Mouse (Mus musculus) liver, embryonic 15.5 days (tissue): ENCODE measurements around the gene Hdhd3. TPM values are rescaled to one million over a fixed set of nuclear protein-coding genes. Genes with fewer than 3 reads are reported as not detected.

Source experiments
- ATAC-seq: fragments of 200-750 bp; cut with Nextera tagmentation; 2 replicates; pipeline ENCODE4 v1.8.0; 2017; ENCODE audit warnings: moderate number of reproducible peaks, mild to moderate bottlenecking, moderate library complexity; ENCODE audit not compliant: insufficient read depth
- H3K27ac ChIP-seq: fragments of 300-500 bp; sonication (generic); replicated peaks from 2 replicates; pipeline ENCODE4 v1.5.1; 2015; ENCODE audit warnings: mild to moderate bottlenecking, inconsistent platforms
- H3K27me3 ChIP-seq: fragments of 300-500 bp; sonication (generic); 2 replicates; pipeline ENCODE4 v1.6.1; 2015; ENCODE audit warnings: mild to moderate bottlenecking, inconsistent platforms
- H3K36me3 ChIP-seq: fragments of 300-500 bp; sonication (generic); replicated peaks from 2 replicates; pipeline ENCODE4 v1.6.1; 2015; ENCODE audit warnings: moderate library complexity, mild to moderate bottlenecking, inconsistent platforms
- H3K4me1 ChIP-seq: fragments of 300-500 bp; sonication (generic); replicated peaks from 2 replicates; pipeline ENCODE4 v1.6.1; 2015; ENCODE audit warnings: inconsistent platforms
- H3K4me2 ChIP-seq: fragments of 300-500 bp; sonication (generic); 2 replicates; pipeline ENCODE4 v1.6.1; 2015; ENCODE audit warnings: moderate library complexity, mild to moderate bottlenecking, inconsistent platforms
- H3K4me3 ChIP-seq: fragments of 300-500 bp; sonication (generic); replicated peaks from 2 replicates; pipeline ENCODE4 v1.5.1; 2015; ENCODE audit warnings: mild to moderate bottlenecking, inconsistent platforms
- H3K9ac ChIP-seq: fragments of 300-500 bp; sonication (generic); 2 replicates; pipeline ENCODE4 v1.6.1; 2015; ENCODE audit warnings: moderate library complexity, mild to moderate bottlenecking, inconsistent platforms
- H3K9me3 ChIP-seq: fragments of 300-500 bp; sonication (generic); replicated peaks from 2 replicates; pipeline ENCODE4 v1.6.1; 2016; ENCODE audit warnings: inconsistent platforms
- WGBS: fragments of 180-500 bp; shearing (Covaris S2); methylation state at CpG from one replicate; pipeline ENCODE4 v1.1.7; 2015; ENCODE audit warnings: mixed read lengths; ENCODE audit not compliant: insufficient replicate concordance; 5-methylcytosine and 5-hydroxymethylcytosine counted together
- polyA plus RNA-seq: library from polyadenylated mRNA; unstranded; fragments of >200 nt; fragmentation: Nextera tagmentation; extraction: Ambion mirVana; gene quantifications from 2 replicates; pipeline ENCODE4 v1.2.1, GENCODE M21; 2015

The Hdhd3 gene
- polyA plus RNA-seq, 1 experiment from 2014 or later, result 7.8 TPM

DNA sequence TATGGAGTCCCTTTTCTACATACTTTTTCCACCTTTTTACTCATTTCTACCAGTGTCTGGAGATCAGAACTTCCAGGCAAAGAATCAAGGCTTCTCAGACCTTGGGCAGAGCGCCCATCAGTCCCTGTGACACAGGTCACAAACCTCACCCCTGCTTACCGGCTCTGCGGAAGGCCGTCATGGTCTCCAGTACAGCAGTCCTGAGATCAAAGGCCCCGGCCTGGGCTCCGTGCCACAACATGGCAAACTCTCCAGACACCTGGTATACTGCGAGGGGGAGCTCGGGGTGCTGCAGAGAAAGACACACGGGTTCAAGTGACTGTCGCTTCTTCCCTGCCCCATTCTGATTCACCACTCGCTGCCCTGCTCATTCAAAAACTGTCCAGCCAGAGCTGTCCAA, 6.7 kb upstream of the Hdhd3 start:
- Histone ChIP-seq H3K4me3 (no peak overlapping the region), H3K9me3 (no peaks in the 10 kb centered on the region), H3K27ac (peak overlapping the region; percentile 65), H3K4me2 (no peak overlapping the region; the same call in 1 of the 2 replicates), H3K9ac (no peak overlapping the region), H3K4me1 (peaks cover 90% of the 10 kb centered on the region), H3K27me3 (no peaks in the 10 kb centered on the region), H3K36me3 (peaks cover 79% of the 10 kb centered on the region)
- 91% methylated on average over 11 of the region's 11 CpGs for WGBS
- no peak for ATAC-seq

DNA sequence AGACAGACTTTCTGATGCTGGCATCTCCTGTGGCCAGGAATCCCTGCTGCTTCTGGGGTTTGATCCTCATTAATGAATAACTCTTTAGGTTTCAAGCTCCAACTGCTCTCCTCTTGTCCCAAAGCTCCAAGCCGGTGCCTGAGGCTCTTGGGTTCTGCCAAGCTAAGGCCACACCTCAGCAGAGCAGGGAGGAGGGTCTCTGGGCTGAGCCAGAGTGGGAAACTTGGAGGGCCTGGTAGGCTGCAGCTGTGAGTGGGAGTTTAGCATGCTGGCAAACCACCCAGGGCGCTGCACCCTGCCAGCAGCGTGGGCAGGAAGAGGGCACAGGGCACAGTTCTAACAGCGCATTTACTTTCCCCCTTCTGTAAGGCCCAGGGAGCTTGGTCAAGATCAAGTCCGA, 5.6 kb upstream of the Hdhd3 start:
- Histone ChIP-seq H3K4me3 (no peak overlapping the region), H3K4me1 (peaks cover 84% of the 10 kb centered on the region), H3K9me3 (no peaks in the 10 kb centered on the region), H3K27me3 (no peaks in the 10 kb centered on the region), H3K27ac (peak overlapping the region; percentile 65; the same call in 1 of the 2 replicates), H3K9ac (0 out of 2 replicates have a peak overlapping the region, but pooled peaks have one; percentile 8), H3K36me3 (peaks cover 70% of the 10 kb centered on the region), H3K4me2 (no peak overlapping the region)
- WGBS, result 94% methylated on average over 5 of the region's 5 CpGs
- ATAC-seq, result no peak

GRCm38 (mm10) chr4:62506798-62507197, 3.5 kb upstream of the Hdhd3 start:
- WGBS, result 64% methylated on average over 2 of the region's 2 CpGs
- no peaks in the 10 kb centered on the region for H3K9me3 ChIP-seq
- ATAC-seq, result peak; percentile 20; the same call in 1 of the 2 replicates
- H3K4me3 ChIP-seq, result no peak overlapping the region
- H3K4me1 ChIP-seq, result peaks cover 82% of the 10 kb centered on the region
- peak overlapping the region; percentile 68 for H3K27ac ChIP-seq
- H3K4me2 ChIP-seq, result no peak overlapping the region
- no peaks in the 10 kb centered on the region for H3K27me3 ChIP-seq
- H3K36me3 ChIP-seq, result peaks cover 49% of the 10 kb centered on the region
- no peak overlapping the region for H3K9ac ChIP-seq

- no peaks in the 10 kb centered on the region for H3K27me3 ChIP-seq
- no peak overlapping the region for H3K9ac ChIP-seq
- 0 out of 2 replicates have a peak, but pooled peaks have one; percentile 8 for ATAC-seq
- no peak overlapping the region for H3K4me3 ChIP-seq
- H3K4me1 ChIP-seq, result peaks cover 81% of the 10 kb centered on the region
- 71% methylated on average over 3 of the region's 3 CpGs for WGBS
- peaks cover 41% of the 10 kb centered on the region for H3K36me3 ChIP-seq
- H3K4me2 ChIP-seq, result no peak overlapping the region
- peak overlapping the region; percentile 68 for H3K27ac ChIP-seq
- H3K9me3 ChIP-seq, result no peaks in the 10 kb centered on the region
Measured at GRCm38 (mm10) chr4:62505991-62506390, 2.7 kb upstream of the Hdhd3 start.

DNA sequence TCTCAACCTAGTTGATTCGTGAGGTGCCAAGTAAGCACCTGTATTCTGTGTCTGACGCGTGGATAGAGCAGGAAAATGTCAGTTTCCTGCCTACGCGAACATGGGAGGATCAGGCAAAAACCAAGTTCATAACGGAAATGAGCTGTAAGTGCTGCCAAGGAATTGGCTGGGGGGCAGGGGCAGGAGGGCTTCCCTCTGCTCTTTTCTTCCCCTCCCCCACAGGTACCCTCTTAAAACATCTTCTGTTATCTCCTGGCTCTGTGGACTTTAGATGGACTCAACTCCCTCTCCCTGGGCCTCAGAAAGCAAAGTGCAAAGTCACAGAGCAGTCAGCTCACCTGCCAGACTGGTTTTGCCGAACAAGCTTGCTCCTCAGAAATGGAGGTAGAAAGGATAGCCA, 298 bp downstream of the Hdhd3 start:
- H3K4me3 ChIP-seq, result no peak overlapping the region
- ATAC-seq, result no peak
- H3K27ac ChIP-seq, result peak overlapping the region; percentile 60
- no peaks in the 10 kb centered on the region for H3K27me3 ChIP-seq
- peak overlapping the region; percentile 92 for H3K4me2 ChIP-seq
- no peaks in the 10 kb centered on the region for H3K9me3 ChIP-seq
- WGBS, result 56% methylated on average over 7 of the region's 7 CpGs
- 0 out of 2 replicates have a peak overlapping the region, but pooled peaks have one; percentile 9 for H3K9ac ChIP-seq
- peaks cover 55% of the 10 kb centered on the region for H3K4me1 ChIP-seq
- H3K36me3 ChIP-seq, result peaks cover 11% of the 10 kb centered on the region

DNA sequence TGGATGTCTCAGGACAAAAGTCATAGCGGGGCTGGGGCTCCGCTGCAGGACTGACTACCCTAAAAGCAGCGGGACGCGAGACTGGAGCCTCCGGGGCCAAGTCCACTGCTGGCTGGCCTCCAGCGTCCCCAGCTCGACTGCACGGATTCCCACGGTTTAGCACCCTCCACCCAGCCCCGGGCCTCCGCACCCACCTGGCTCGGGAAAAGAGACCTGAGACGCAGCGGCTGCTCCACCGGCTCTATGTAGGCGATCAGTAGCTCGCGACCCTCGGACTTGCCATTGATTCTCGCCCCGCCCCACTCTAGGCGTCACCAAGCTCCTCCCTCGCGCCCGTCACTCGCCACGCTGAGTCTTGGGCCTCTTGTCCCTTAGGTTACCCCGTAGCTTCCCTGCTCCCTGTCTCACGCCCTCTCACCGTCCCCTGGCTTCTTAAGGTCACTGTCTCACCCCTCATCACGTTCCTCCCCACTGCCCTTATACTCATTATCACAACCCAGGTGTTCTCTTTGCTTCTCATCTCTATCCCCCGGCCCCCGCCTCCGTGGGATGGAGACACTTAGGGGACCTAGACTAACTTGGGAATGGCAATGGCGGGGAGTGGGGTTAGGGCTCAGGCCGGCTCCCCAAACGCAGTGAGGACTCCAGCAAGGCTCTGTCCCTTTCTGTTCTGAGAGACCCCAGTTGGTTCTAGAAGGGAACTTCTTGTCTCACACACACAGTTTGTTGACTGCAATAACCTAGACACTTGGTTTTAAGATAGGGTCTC, 1.1 kb downstream of the Hdhd3 start:
- H3K4me1 ChIP-seq, result peaks cover 47% of the 10 kb centered on the region
- peak overlapping the region; percentile 92 for H3K4me2 ChIP-seq
- peak; percentile 82 for ATAC-seq
- peak overlapping the region; percentile 76 for H3K9ac ChIP-seq
- no peaks in the 10 kb centered on the region for H3K9me3 ChIP-seq
- H3K36me3 ChIP-seq, result peaks cover 3% of the 10 kb centered on the region
- 2% methylated on average over 38 of the region's 38 CpGs for WGBS
- H3K27me3 ChIP-seq, result no peaks in the 10 kb centered on the region
- peak overlapping the region; percentile 83 for H3K4me3 ChIP-seq
- H3K27ac ChIP-seq, result peak overlapping the region; percentile 60

- H3K9ac ChIP-seq, result peak overlapping the region; percentile 76
Measured at GRCm38 (mm10) chr4:62501534-62501933, 1.7 kb downstream of the Hdhd3 start.

DNA sequence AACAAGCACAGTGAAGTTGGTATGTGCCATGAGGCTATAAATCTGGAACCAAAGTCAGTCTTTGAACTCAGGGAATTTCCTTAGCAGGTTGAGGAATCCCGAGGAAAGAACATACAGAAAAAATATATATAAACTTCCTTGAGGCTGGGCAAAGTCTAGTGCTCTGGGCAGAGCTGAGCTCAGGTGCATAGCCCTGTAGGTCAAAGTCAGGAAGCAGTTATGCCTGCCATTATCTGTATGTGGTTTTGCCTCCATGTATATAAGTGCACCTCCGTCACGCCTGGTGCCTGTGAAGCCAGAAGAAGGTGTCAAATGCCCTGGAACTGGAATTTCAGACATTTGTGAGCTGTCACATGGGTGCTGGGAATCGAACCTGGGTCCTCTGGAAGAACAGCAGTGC, 2.5 kb downstream of the Hdhd3 start:
- no peak overlapping the region for H3K27ac ChIP-seq
- H3K27me3 ChIP-seq, result no peaks in the 10 kb centered on the region
- ATAC-seq, result no peak
- H3K36me3 ChIP-seq, result no peaks in the 10 kb centered on the region
- H3K4me2 ChIP-seq, result peak overlapping the region; percentile 92
- H3K9ac ChIP-seq, result no peak overlapping the region
- no peaks in the 10 kb centered on the region for H3K9me3 ChIP-seq
- WGBS, result 55% methylated on average over 4 of the region's 4 CpGs
- H3K4me3 ChIP-seq, result no peak overlapping the region
- peaks cover 34% of the 10 kb centered on the region for H3K4me1 ChIP-seq

More at GRCm38 (mm10) chr4:62501534-62501933, 1.7 kb downstream of the Hdhd3 start:
- ATAC-seq, result no peak
- Histone ChIP-seq H3K4me3 (peak overlapping the region; percentile 83), H3K36me3 (no peaks in the 10 kb centered on the region), H3K4me2 (peak overlapping the region; percentile 92), H3K9me3 (no peaks in the 10 kb centered on the region), H3K27ac (peak overlapping the region; percentile 55; the same call in 1 of the 2 replicates), H3K4me1 (peaks cover 40% of the 10 kb centered on the region), H3K27me3 (no peaks in the 10 kb centered on the region)
- 8% methylated on average over 7 of the region's 7 CpGs for WGBS

GRCm38 (mm10) chr4:62496815-62497214, 6.5 kb downstream of the Hdhd3 start:
- Histone ChIP-seq H3K27me3 (peaks cover 9% of the 10 kb centered on the region; the same call in 1 of the 2 replicates), H3K4me1 (peaks cover 10% of the 10 kb centered on the region), H3K27ac (no peak overlapping the region), H3K4me3 (no peak overlapping the region), H3K9ac (no peak overlapping the region), H3K4me2 (no peak overlapping the region), H3K9me3 (no peaks in the 10 kb centered on the region), H3K36me3 (no peaks in the 10 kb centered on the region)
- no peak for ATAC-seq
- WGBS, result 55% methylated on average over 8 of the region's 8 CpGs

DNA sequence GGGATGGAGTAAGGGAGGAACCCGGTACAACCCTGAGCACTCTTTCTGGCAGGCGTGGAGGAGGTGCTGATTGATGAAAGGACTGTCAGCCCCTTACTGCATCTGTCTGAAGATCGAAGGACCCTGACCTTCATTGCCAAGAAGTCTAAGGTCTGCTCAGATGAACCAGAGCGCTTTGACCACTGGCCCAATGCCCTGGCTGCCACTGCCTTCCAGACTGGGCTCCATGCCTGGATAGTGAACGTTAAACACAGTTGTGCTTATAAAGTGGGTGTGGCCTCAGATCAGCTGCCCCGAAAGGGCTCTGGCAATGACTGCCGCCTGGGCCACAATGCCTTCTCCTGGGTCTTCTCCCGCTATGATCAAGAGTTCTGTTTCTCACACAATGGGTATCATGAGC, 7.3 kb downstream of the Hdhd3 start:
- Histone ChIP-seq H3K36me3 (no peaks in the 10 kb centered on the region), H3K4me2 (no peak overlapping the region), H3K4me1 (peaks cover 2% of the 10 kb centered on the region), H3K4me3 (no peak overlapping the region), H3K9ac (no peak overlapping the region), H3K27me3 (peaks cover 9% of the 10 kb centered on the region; the same call in 1 of the 2 replicates), H3K9me3 (no peaks in the 10 kb centered on the region), H3K27ac (no peak overlapping the region)
- ATAC-seq, result no peak
- 63% methylated on average over 8 of the region's 8 CpGs for WGBS

GRCm38 (mm10) chr4:62494230-62494629, 9.0 kb downstream of the Hdhd3 start:
- H3K27ac ChIP-seq, result no peak overlapping the region
- no peak overlapping the region for H3K4me2 ChIP-seq
- H3K9me3 ChIP-seq, result no peaks in the 10 kb centered on the region
- ATAC-seq, result no peak
- H3K4me1 ChIP-seq, result no peaks in the 10 kb centered on the region; the same call in 1 of the 2 replicates
- H3K27me3 ChIP-seq, result peaks cover 9% of the 10 kb centered on the region; the same call in 1 of the 2 replicates
- 40% methylated on average over 9 of the region's 9 CpGs for WGBS
- no peak overlapping the region for H3K9ac ChIP-seq
- no peaks in the 10 kb centered on the region for H3K36me3 ChIP-seq
- H3K4me3 ChIP-seq, result no peak overlapping the region
